Mouse (Mus musculus) thymus, postnatal 10 days (tissue): ENCODE results near the gene Cyp27a1.

ENCODE experiments used
- DNase-seq, 2 experiments: peaks; one replicate each; pipeline ENCODE4 v3.0.0; 2021; ENCODE audit warnings: low spot score in 2 of 2

Gene Cyp27a1

GRCm38 (mm10) chr1:74771931-74772620 lies 58.7 kb downstream of the Cyp27a1 start:
- no peak for DNase-seq

GRCm38 (mm10) chr1:74773136-74773535 lies 59.8 kb downstream of the Cyp27a1 start:
- peak; percentile 55 for DNase-seq

- no peak for DNase-seq
These were observed 60.7 kb downstream of the Cyp27a1 start for GRCm38 (mm10) chr1:74774062-74774461.

GRCm38 (mm10) chr1:74775816-74776215 lies 62.4 kb downstream of the Cyp27a1 start:
- no peak for DNase-seq

GRCm38 (mm10) chr1:74778934-74779486 lies 65.6 kb downstream of the Cyp27a1 start:
- DNase-seq, result no peak

GRCm38 (mm10) chr1:74782045-74782444 lies 68.7 kb downstream of the Cyp27a1 start:
- DNase-seq, result no peak

GRCm38 (mm10) chr1:74783554-74783953 lies 70.2 kb downstream of the Cyp27a1 start:
- no peak for DNase-seq

GRCm38 (mm10) chr1:74784041-74784759 lies 70.8 kb downstream of the Cyp27a1 start:
- DNase-seq, result no peak
